Mouse (Mus musculus): ENCODE data around the gene Fscn2. TPM values are rescaled to one million over a fixed set of nuclear protein-coding genes. Genes with fewer than 3 reads are reported as not detected.
A peak's percentile ranks its signal among the peaks of the same experiment; 100 is the strongest.
"Not testable (repeated sequence)": the region's sequence is repeated elsewhere in the genome, so short reads cannot be mapped to it uniquely, and the experiment has no call there.

The Fscn2 gene
- total and polyA plus RNA-seq, 3 experiments = 0.21 TPM; not detected in 2

DNA sequence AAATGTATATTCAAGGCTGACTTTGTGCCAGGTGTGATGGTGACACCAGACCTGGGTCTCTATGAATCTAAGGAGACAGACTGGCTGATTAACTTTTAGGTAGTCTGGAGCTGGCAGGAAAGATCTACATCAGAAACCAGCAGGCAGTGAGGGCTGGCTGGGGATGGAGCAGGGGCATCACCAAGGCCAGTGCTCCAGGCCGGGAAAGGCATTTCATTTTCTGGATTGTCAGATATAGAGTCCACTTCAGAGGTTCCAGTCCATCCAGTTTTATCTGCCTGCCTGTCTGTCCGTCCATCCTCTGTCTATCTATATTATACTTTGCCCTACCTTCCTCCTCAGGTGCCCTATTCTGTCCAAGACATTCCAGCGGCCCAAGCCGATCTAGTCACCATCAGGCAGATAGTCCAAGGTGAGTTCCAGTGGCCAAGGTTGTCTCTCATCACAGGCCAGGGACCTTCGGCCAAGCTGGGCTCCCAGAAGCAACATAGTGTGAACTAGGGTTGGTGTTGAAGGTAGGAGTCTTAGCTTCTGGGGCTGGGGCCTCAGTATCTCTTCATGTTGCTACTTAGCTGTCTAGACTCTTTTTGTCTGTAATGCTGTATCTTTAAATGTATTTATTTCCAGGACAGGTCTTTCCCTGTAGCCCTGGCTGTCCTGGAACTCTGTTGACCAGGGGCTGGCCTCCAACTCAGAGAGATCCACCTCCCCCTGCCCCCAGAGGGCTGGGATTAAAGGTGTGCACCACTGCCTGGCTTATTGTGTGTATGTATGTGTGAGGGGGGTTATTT lies 17.6 kb upstream of the Fscn2 start:
- intact Hi-C loops (cut with DNase I) = no loop called here
- H3K4me3 ChIP-seq = no peak overlapping the region
- DNase-seq = peak in 1 of 2 experiments; percentile 6
- no peaks in the 10 kb centered on the region for H3K27me3 ChIP-seq (ENCODE audit: control insufficient read depth, insufficient read depth, low read length)
- no peak for TF ChIP-seq CTCF (IDR thresholded peaks at IDR 0.05)
- H3K4me1 ChIP-seq (ENCODE audit: control insufficient read depth, insufficient read depth, low read length) = peaks cover 5% of the 10 kb centered on the region
- peaks cover 3% of the 10 kb centered on the region for H3K79me2 ChIP-seq (replicated peaks; ENCODE audit: control insufficient read depth, insufficient read depth, low read length)
- H3K9ac ChIP-seq (ENCODE audit: low read depth, low read length) = no peak overlapping the region
- H3K36me3 ChIP-seq (ENCODE audit: control insufficient read depth, insufficient read depth, low read length) = peaks cover 5% of the 10 kb centered on the region
- H3K27ac ChIP-seq = no peak overlapping the region
- 41% methylated on average over 5 of the region's 5 CpGs for WGBS

DNA sequence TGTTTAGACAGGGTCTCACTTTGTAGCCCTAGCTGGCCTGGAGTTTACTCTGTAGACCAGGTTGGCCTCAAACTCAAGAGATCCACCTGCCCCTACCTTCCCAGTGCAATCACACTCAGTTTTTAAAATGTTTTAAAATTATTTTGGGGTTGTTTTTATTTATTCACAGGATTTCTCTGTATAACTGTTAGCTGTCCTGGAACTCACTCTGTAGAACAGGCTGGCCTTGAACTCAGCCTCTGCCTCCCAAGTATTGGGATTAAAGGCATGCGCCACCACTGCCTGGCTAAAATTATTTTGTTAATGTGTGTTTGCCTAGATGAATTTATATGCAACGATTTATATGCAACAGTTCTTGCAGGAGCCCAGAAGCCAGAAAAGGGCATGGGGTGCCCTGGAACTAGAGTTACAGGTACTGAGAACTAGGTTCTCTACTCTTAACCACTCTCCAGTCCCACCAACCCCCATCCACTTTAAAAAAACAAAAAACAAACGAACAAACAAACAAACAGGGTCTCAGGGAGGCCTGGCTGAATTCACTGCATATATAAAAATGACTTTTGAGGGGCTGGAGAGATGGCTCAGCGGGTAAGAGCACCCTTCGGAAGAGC lies 16.9 kb upstream of the Fscn2 start:
- no peak for DNase-seq
- H3K9ac ChIP-seq (ENCODE audit: low read depth, low read length) = no peak overlapping the region
- peaks cover 3% of the 10 kb centered on the region for H3K79me2 ChIP-seq (replicated peaks; ENCODE audit: control insufficient read depth, insufficient read depth, low read length)
- 47% methylated on average over 5 of the region's 5 CpGs for WGBS
- intact Hi-C loops (cut with DNase I) = no loop called here
- TF ChIP-seq CTCF (IDR thresholded peaks at IDR 0.05) (no peak), EP300 (IDR thresholded peaks at IDR 0.05; ENCODE audit: insufficient read depth, low read depth, low read length) (no peak), POLR2A (IDR thresholded peaks at IDR 0.05; ENCODE audit: insufficient read depth, low read depth, low read length) (no peak)
- H3K27me3 ChIP-seq (ENCODE audit: control insufficient read depth, insufficient read depth, low read length) = no peaks in the 10 kb centered on the region
- H3K27ac ChIP-seq = no peak overlapping the region
- peaks cover 5% of the 10 kb centered on the region for H3K4me1 ChIP-seq (ENCODE audit: control insufficient read depth, insufficient read depth, low read length)
- H3K4me3 ChIP-seq = no peak overlapping the region
- peaks cover 5% of the 10 kb centered on the region for H3K36me3 ChIP-seq (ENCODE audit: control insufficient read depth, insufficient read depth, low read length)

GRCm38 (mm10) chr11:120345067-120345681 lies 16.2 kb upstream of the Fscn2 start:
- Histone ChIP-seq H3K4me3 (peak overlapping the region; percentile 10; the same call in 1 of the 2 replicates), H3K9ac (ENCODE audit: low read depth, low read length) (peak overlapping the region; percentile 18; the same call in 1 of the 2 replicates), H3K27ac (peak overlapping the region; percentile 23; the same call in 1 of the 2 replicates), H3K36me3 (ENCODE audit: control insufficient read depth, insufficient read depth, low read length) (peaks cover 5% of the 10 kb centered on the region), H3K79me2 (replicated peaks; ENCODE audit: control insufficient read depth, insufficient read depth, low read length) (peaks cover 3% of the 10 kb centered on the region), H3K4me1 (ENCODE audit: control insufficient read depth, insufficient read depth, low read length) (peaks cover 5% of the 10 kb centered on the region), H3K27me3 (ENCODE audit: control insufficient read depth, insufficient read depth, low read length) (no peaks in the 10 kb centered on the region)
- peak; percentile 17 to 29 for DNase-seq
- intact Hi-C loops (cut with DNase I) = no loop called here
- no peak for TF ChIP-seq EP300 (IDR thresholded peaks at IDR 0.05; ENCODE audit: insufficient read depth, low read depth, low read length)
- TF ChIP-seq CTCF (IDR thresholded peaks at IDR 0.05) = no peak
- peak; percentile 50; the same call in 1 of the 2 replicates for TF ChIP-seq POLR2A (IDR thresholded peaks at IDR 0.05; ENCODE audit: insufficient read depth, low read depth, low read length)
- WGBS = 38% methylated on average over 1 of the region's 1 CpGs

DNA sequence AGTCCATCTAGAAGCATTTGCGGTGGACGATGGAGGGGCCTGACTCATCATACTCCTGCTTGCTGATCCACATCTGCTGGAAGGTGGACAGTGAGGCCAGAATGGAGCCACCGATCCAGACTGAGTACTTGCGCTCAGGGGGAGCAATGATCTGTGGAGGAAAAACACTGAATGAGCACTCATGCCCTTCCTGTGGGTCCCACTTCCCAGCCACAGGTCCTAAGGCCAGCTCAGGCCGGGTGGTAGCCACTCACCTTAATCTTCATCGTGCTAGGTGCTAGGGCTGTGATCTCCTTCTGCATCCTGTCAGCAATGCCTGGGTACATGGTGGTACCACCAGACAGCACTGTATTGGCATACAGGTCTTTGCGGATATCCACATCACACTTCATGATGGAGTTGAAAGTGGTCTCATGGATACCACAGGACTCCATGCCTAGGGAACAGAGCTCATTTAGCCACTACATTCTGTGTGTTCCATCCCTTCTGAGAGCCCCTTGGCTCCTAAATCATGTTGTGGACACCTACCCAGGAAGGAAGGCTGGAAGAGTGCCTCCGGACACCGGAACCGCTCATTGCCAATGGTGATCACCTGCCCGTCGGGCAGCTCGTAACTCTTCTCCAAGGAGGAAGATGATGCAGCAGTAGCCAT lies 14.8 kb upstream of the Fscn2 start:
- intact Hi-C loops (cut with DNase I); H3K27me3 ChIP-seq (ENCODE audit: control insufficient read depth, insufficient read depth, low read length); H3K79me2 ChIP-seq (replicated peaks; ENCODE audit: control insufficient read depth, insufficient read depth, low read length); H3K36me3 ChIP-seq (ENCODE audit: control insufficient read depth, insufficient read depth, low read length): not testable (repeated sequence)
- H3K4me1 ChIP-seq (ENCODE audit: control insufficient read depth, insufficient read depth, low read length) = peaks cover 12% of the 10 kb centered on the region
- peak overlapping the region; percentile 78 for H3K9ac ChIP-seq (ENCODE audit: low read depth, low read length)
- peak overlapping the region; percentile 60 for H3K4me3 ChIP-seq
- TF ChIP-seq POLR2A (IDR thresholded peaks at IDR 0.05; ENCODE audit: insufficient read depth, low read depth, low read length) = 0 out of 2 replicates have a peak, but pooled peaks have one; percentile 1
- peak overlapping the region; percentile 32 for H3K27ac ChIP-seq
- peak; percentile 15 to 38 for DNase-seq
- WGBS = 7% methylated on average over 11 of the region's 13 CpGs

DNA sequence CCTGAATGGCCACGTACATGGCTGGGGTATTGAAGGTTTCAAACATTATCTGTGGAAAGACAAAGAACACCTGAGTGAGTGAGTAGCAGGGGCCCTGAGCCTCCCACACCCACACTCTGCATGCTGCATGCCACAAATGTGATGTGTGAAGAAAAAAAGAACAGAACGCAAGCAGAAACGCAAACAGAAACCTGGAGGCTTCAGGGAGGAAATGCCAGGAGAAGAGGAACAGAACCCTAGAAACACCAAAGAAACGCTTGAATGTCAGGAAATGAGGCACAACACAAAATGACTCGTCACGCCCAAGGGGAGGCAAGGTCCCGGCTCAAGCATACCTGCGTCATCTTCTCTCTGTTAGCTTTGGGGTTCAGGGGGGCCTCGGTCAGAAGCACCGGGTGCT lies 14.0 kb upstream of the Fscn2 start:
- Histone ChIP-seq H3K9ac (ENCODE audit: low read depth, low read length) (peak overlapping the region; percentile 100), H3K79me2 (replicated peaks; ENCODE audit: control insufficient read depth, insufficient read depth, low read length) (peaks cover 3% of the 10 kb centered on the region), H3K36me3 (ENCODE audit: control insufficient read depth, insufficient read depth, low read length) (peaks cover 5% of the 10 kb centered on the region), H3K27ac (peak overlapping the region; percentile 100), H3K4me3 (peak overlapping the region; percentile 99), H3K27me3 (ENCODE audit: control insufficient read depth, insufficient read depth, low read length) (no peaks in the 10 kb centered on the region), H3K4me1 (ENCODE audit: control insufficient read depth, insufficient read depth, low read length) (peaks cover 12% of the 10 kb centered on the region)
- intact Hi-C loops (cut with DNase I) = no loop called here
- DNase-seq = peak; percentile 43 to 48
- TF ChIP-seq POLR2A (IDR thresholded peaks at IDR 0.05; ENCODE audit: insufficient read depth, low read depth, low read length) (no peak), EP300 (IDR thresholded peaks at IDR 0.05; ENCODE audit: insufficient read depth, low read depth, low read length) (no peak), CTCF (IDR thresholded peaks at IDR 0.05) (no peak)
- 2% methylated on average over 10 of the region's 10 CpGs for WGBS

Measured in heart, adult 2 months (tissue).